Mouse (Mus musculus) heart, adult 2 months (tissue): ENCODE data around the gene Pycr1.

ENCODE experiments used
- CTCF ChIP-seq: fragments of 200-600 bp; IDR thresholded peaks from 2 replicates; pipeline ENCODE4 v1.8.1; 2022; ENCODE audit warnings: antibody characterized with exemption, mild to moderate bottlenecking, moderate library complexity
- EP300 ChIP-seq: fragments of 200-500 bp; IDR thresholded peaks from 2 replicates; pipeline ENCODE4 v1.6.1; 2011; ENCODE audit warnings: low read depth, low read length, control low read depth; ENCODE audit not compliant: insufficient read depth
- POLR2A ChIP-seq: fragments of 200-500 bp; IDR thresholded peaks from 2 replicates; pipeline ENCODE4 v1.6.1; 2011; ENCODE audit warnings: mild to moderate bottlenecking, low read depth, low read length, control low read depth; ENCODE audit not compliant: insufficient read depth

DNA sequence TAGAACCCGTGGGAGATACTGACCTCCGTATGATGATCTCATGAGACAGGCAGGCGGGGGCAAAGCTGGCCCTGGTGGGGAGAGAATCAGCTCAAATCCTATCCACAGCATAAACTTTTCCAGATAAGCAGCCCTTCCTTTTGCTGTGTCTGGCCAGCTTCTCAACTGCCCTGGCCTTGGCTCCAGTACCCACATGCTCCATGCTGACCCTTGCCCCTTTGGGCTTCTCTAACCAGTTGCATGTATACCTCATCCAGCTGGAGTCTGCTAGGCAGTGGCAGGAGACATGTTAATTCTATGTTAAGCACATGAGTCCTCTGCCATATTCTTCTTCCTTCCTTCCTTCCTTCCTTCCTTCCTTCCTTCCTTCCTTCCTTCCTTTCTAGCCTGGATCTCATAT, 11.2 kb upstream of the Pycr1 start:
- TF ChIP-seq EP300: no peak
- TF ChIP-seq CTCF: no peak
- TF ChIP-seq POLR2A: no peak
